Mouse (Mus musculus) heart, adult 18-20 months (tissue): Measurements from ENCODE around the gene Kif1c. TPM values are rescaled to one million over a fixed set of nuclear protein-coding genes. Genes with fewer than 3 reads are reported as not detected.

Experiments
- microRNA-seq, 2 experiments: library from miRNA; unstranded; fragments of <30 nt; microRNA quantifications; one replicate each; pipeline ENCODE4 v1.2.0; 2022
- total RNA-seq, 2 experiments: library from RNA; stranded (reverse); gene quantifications; 2 replicates each; pipeline ENCODE4 v1.2.3; 2021

Kif1c gene
- total RNA-seq, 2 experiments from 2014 or later = 469 to 485 TPM

Small RNA genes within 50 kb of the gene (microRNA-seq; reads per million reads assigned to microRNA genes)
- gene Gm22760 (0 reads per million in 2 experiments), gene Mir6925 (1.1 to 1.4 reads per million in 2 experiments)

Other genes starting within 250 kb of the Kif1c start
- 1 to 10 TPM; 7.5 to 8.2 TPM for gene Med11, start 248.6 kb upstream of the Kif1c start, total RNA-seq
- 1 to 10 TPM; 1.7 to 2.8 TPM for gene Zmynd15, start 241.1 kb upstream of the Kif1c start, total RNA-seq
- gene Cxcl16, start 240.6 kb upstream of the Kif1c start, total RNA-seq = 1 to 10 TPM; 8.3 to 9.9 TPM
- 1 to 10 TPM; 1.4 to 2.4 TPM for gene Tm4sf5, start 195.3 kb upstream of the Kif1c start, total RNA-seq
- not detected for gene Vmo1, start 185.9 kb upstream of the Kif1c start, total RNA-seq
- not detected for gene Gltpd2, start 181.4 kb upstream of the Kif1c start, total RNA-seq
- gene Psmb6, start 175.2 kb upstream of the Kif1c start, total RNA-seq = 100 to 1,000 TPM; 226 to 256 TPM
- gene Gm40193, start 167.6 kb upstream of the Kif1c start, total RNA-seq = not detected
- 1 to 10 TPM; 5.9 to 6.1 TPM for gene Pld2, start 160.5 kb upstream of the Kif1c start, total RNA-seq
- gene Mink1, start 137.7 kb upstream of the Kif1c start, total RNA-seq = 10 to 100 TPM; 41.3 to 48.0 TPM
- gene 4930544D05Rik, start 84.7 kb upstream of the Kif1c start, total RNA-seq = not detected
- gene Chrne, start 81.3 kb upstream of the Kif1c start, total RNA-seq = not detected
- under 1 TPM; 0.21 to 0.35 TPM for gene Gp1ba, start 61.4 kb upstream of the Kif1c start, total RNA-seq
- 10 to 100 TPM; 51.4 to 63.0 TPM for gene Rnf167, start 53.3 kb upstream of the Kif1c start, total RNA-seq
- gene Slc25a11, start 53.1 kb upstream of the Kif1c start, total RNA-seq = 100 to 1,000 TPM; 619 to 711 TPM
- gene Pfn1, start 45.9 kb upstream of the Kif1c start, total RNA-seq = 100 to 1,000 TPM; 303 to 305 TPM
- 1,000 to 10,000 TPM; 1,596 to 1,839 TPM for gene Eno3, start 43.3 kb upstream of the Kif1c start, total RNA-seq
- gene Spag7, start 31.1 kb upstream of the Kif1c start, total RNA-seq = 10 to 100 TPM; 89.3 to 93.9 TPM
- gene Camta2, start 12.4 kb upstream of the Kif1c start, total RNA-seq = 10 to 100 TPM; 34.0 to 36.9 TPM
- gene Inca1, start 393 bp upstream of the Kif1c start, total RNA-seq = 1 to 10 TPM; 6.1 to 7.7 TPM
- gene Zfp3, start 63.7 kb downstream of the Kif1c start, total RNA-seq = 1 to 10 TPM; 7.5 to 7.7 TPM
- gene Scimp, start 112.0 kb downstream of the Kif1c start, total RNA-seq = 1 to 10 TPM in 1 of 2 experiments, under 1 TPM in 1; 0.42 to 1.1 TPM
- gene Rabep1, start 144.2 kb downstream of the Kif1c start, total RNA-seq = 10 to 100 TPM; 37.6 to 39.0 TPM